Mouse (Mus musculus) spleen, postnatal 10 days (tissue): ENCODE data around the gene Socs2.

ENCODE experiments used
- DNase-seq, 2 experiments: peaks; one replicate each; pipeline ENCODE4 v3.0.0; 2021 to 2022; ENCODE audit warnings: low spot score in 2 of 2

Gene Socs2

GRCm38 (mm10) chr10:95416685-95417495 is at the start of gene Socs2:
Socs2 (minus strand) TSS chr10:95417180.
- peak; percentile 43 to 66 for DNase-seq

- DNase-seq: no peak
Observed at GRCm38 (mm10) chr10:95465485-95465896, 48.5 kb upstream of the Socs2 start.

- no peak for DNase-seq
Observed at GRCm38 (mm10) chr10:95464527-95464926, 47.5 kb upstream of the Socs2 start.

- DNase-seq: no peak
Observed at GRCm38 (mm10) chr10:95462231-95462630, 45.3 kb upstream of the Socs2 start.

- DNase-seq: no peak
Observed at GRCm38 (mm10) chr10:95461053-95461553, 44.1 kb upstream of the Socs2 start.

GRCm38 (mm10) chr10:95458050-95458806 is 41.2 kb upstream of the Socs2 start:
- DNase-seq: no peak

GRCm38 (mm10) chr10:95457367-95458049 is 40.5 kb upstream of the Socs2 start:
- DNase-seq: no peak

GRCm38 (mm10) chr10:95456103-95456502 is 39.1 kb upstream of the Socs2 start:
- no peak for DNase-seq

GRCm38 (mm10) chr10:95453282-95453681 is 36.3 kb upstream of the Socs2 start:
- no peak for DNase-seq

GRCm38 (mm10) chr10:95449033-95449432 is 32.1 kb upstream of the Socs2 start:
- no peak for DNase-seq

GRCm38 (mm10) chr10:95447954-95448353 is 31.0 kb upstream of the Socs2 start:
- DNase-seq: no peak

GRCm38 (mm10) chr10:95445104-95446056 is 28.4 kb upstream of the Socs2 start:
- DNase-seq: no peak

GRCm38 (mm10) chr10:95442334-95442733 is 25.4 kb upstream of the Socs2 start:
- DNase-seq: no peak

- DNase-seq: no peak
Observed at GRCm38 (mm10) chr10:95440566-95440965, 23.6 kb upstream of the Socs2 start.

- no peak for DNase-seq
Observed at GRCm38 (mm10) chr10:95439718-95440339, 22.8 kb upstream of the Socs2 start.

GRCm38 (mm10) chr10:95438941-95439340 is 22.0 kb upstream of the Socs2 start:
- no peak for DNase-seq

GRCm38 (mm10) chr10:95430271-95430670 is 13.3 kb upstream of the Socs2 start:
- no peak for DNase-seq

- DNase-seq: no peak
Observed at GRCm38 (mm10) chr10:95429111-95429510, 12.1 kb upstream of the Socs2 start.

GRCm38 (mm10) chr10:95426207-95427115 is 9.5 kb upstream of the Socs2 start:
- no peak for DNase-seq
